Mouse (Mus musculus) CH12.LX (cell line): ENCODE data around the gene Fam189a2.

Source experiments
- CTCF ChIP-seq, 2 experiments: IDR thresholded peaks in 1 of 2; conservative IDR thresholded peaks in 1 of 2; 2 replicates each; pipeline ENCODE4 v1.5.1; 2011 to 2012; ENCODE audit warnings: low read depth in 2 of 2, low read length in 2 of 2, improper control_type of control experiment in 1 of 2, inconsistent platforms in 1 of 2, mild to moderate bottlenecking in 1 of 2, moderate library complexity in 1 of 2
- EP300 ChIP-seq: IDR thresholded peaks from 2 replicates; pipeline ENCODE4 v1.6.1; 2011; ENCODE audit warnings: low read length, improper control_type of control experiment
- HCFC1 ChIP-seq: IDR thresholded peaks from 2 replicates; pipeline ENCODE4 v1.6.1; 2012; ENCODE audit warnings: low read depth, mild to moderate bottlenecking, inconsistent platforms, low read length, improper control_type of control experiment
- JUND ChIP-seq: conservative IDR thresholded peaks from 2 replicates; pipeline ENCODE4 v1.6.1; 2011; ENCODE audit warnings: low read depth, low read length, improper control_type of control experiment
- MAFK ChIP-seq: IDR thresholded peaks from 2 replicates; pipeline ENCODE4 v1.6.1; 2011; ENCODE audit warnings: low read length, improper control_type of control experiment; ENCODE audit not compliant: insufficient replicate concordance
- MAX ChIP-seq: IDR thresholded peaks from 2 replicates; pipeline ENCODE4 v1.6.1; 2011; ENCODE audit warnings: low read length, improper control_type of control experiment
- POLR2A ChIP-seq: IDR thresholded peaks from 2 replicates; pipeline ENCODE4 v1.6.1; 2011; ENCODE audit warnings: low read depth, mild to moderate bottlenecking, improper control_type of control experiment, low read length
- POLR2AphosphoS2 ChIP-seq: IDR thresholded peaks from 2 replicates; pipeline ENCODE4 v1.6.1; 2011; ENCODE audit warnings: low read depth, low read length, improper control_type of control experiment
- RAD21 ChIP-seq: IDR thresholded peaks from 2 replicates; pipeline ENCODE4 v1.6.1; 2011; ENCODE audit warnings: low read depth, mild to moderate bottlenecking, low read length, improper control_type of control experiment, moderate library complexity
- USF1 ChIP-seq: IDR thresholded peaks from 2 replicates; pipeline ENCODE4 v1.6.1; 2014; ENCODE audit warnings: low read depth, mild to moderate bottlenecking, inconsistent platforms, low read length, improper control_type of control experiment
- ZKSCAN1 ChIP-seq: IDR thresholded peaks from 2 replicates; pipeline ENCODE4 v1.6.1; 2012; ENCODE audit warnings: low read depth, inconsistent platforms, low read length, improper control_type of control experiment, borderline replicate concordance
- ZNF384 ChIP-seq: IDR thresholded peaks from 2 replicates; pipeline ENCODE4 v1.6.1; 2012; ENCODE audit warnings: low read depth, low read length, improper control_type of control experiment, inconsistent platforms

DNA sequence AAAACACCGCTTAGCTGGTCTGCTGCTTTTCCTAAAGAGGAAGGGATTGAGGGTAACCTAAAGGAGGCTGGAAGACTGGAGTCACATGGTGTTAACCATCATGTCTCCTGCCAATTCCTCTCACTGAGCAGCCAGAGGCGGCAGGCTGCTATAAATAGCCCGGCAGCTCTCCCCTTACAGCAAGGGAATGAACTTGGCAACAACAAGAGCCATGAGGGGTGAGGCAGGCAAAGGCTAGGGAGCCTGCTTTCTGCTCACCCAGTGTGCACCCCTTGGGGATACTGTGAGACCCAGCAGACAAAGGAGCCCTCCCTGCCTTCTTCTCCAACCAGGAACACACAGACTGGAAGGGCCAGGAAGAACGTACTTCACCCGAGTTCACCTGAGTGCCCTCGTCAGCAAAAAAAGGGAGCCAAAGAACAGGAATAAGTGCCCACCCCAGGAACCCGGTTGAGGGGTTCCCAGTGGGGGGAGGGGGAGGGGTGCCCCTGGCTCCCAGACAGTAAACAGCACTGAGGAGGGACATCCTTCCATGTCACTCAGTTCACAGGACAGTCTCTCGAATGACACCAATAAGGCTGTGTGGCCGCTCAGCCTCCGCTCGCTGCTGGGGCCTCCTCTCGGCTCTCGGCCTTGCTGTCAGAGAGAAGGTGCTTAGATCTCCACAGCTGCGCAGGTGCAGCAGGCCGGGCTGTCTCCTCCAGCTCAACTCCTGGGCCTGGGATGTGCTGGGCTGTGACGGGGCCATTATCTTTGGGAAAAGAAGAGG, 57.8 kb downstream of the Fam189a2 start:
- TF ChIP-seq USF1 (no peak), HCFC1 (no peak), MAX (no peak), CTCF (conservative IDR thresholded peaks at IDR 0.05 in 1 of 2, IDR thresholded peaks at IDR 0.05 in 1 of 2; ENCODE audit: low read depth in 2 of 2, low read length in 2 of 2) (no peak), RAD21 (no peak), JUND (no peak), POLR2A (no peak), ZNF384 (no peak), EP300 (no peak), POLR2AphosphoS2 (no peak), MAFK (no peak), ZKSCAN1 (no peak)
